Mouse (Mus musculus) lung, postnatal 0 days (tissue): ENCODE measurements around the gene Kif22. TPM values are rescaled to one million over a fixed set of nuclear protein-coding genes. Genes with fewer than 3 reads are reported as not detected.

ENCODE experiments used
- ATAC-seq: fragments of 200-750 bp; cut with Nextera tagmentation; 2 replicates; pipeline ENCODE4 v1.8.0; 2017; ENCODE audit warnings: moderate library complexity
- DNase-seq: peaks from one replicate; pipeline ENCODE4 v3.0.0-alpha.2; 2016; ENCODE audit warnings: low spot score
- H3K27ac ChIP-seq: fragments of 300-500 bp; sonication (generic); 2 replicates; pipeline ENCODE4 v1.5.1; 2014; ENCODE audit warnings: antibody characterized with exemption, mild to moderate bottlenecking, low read length, mixed read lengths
- H3K27me3 ChIP-seq: fragments of 300-500 bp; sonication (generic); replicated peaks from 2 replicates; pipeline ENCODE4 v1.6.1; 2014; ENCODE audit warnings: low read length, mixed read lengths; ENCODE audit not compliant: insufficient read depth
- H3K36me3 ChIP-seq: fragments of 300-500 bp; sonication (generic); 2 replicates; pipeline ENCODE4 v1.6.1; 2014; ENCODE audit warnings: low read length, mixed read lengths; ENCODE audit not compliant: insufficient read depth
- H3K4me1 ChIP-seq: fragments of 300-500 bp; sonication (generic); 2 replicates; pipeline ENCODE4 v1.6.1; 2014; ENCODE audit warnings: antibody characterized with exemption, low read depth, low read length, mixed read lengths; ENCODE audit not compliant: insufficient read depth
- H3K4me2 ChIP-seq: fragments of 300-500 bp; sonication (generic); replicated peaks from 2 replicates; pipeline ENCODE4 v1.6.1; 2014; ENCODE audit warnings: low read depth, mild to moderate bottlenecking, low read length, moderate library complexity, mixed read lengths
- H3K4me3 ChIP-seq: fragments of 300-500 bp; sonication (generic); 2 replicates; pipeline ENCODE4 v1.5.1; 2014; ENCODE audit warnings: low read depth, low read length
- H3K9ac ChIP-seq: fragments of 300-500 bp; sonication (generic); replicated peaks from 2 replicates; pipeline ENCODE4 v1.6.1; 2014; ENCODE audit warnings: low read depth, mild to moderate bottlenecking
- H3K9me3 ChIP-seq: fragments of 300-500 bp; sonication (generic); 2 replicates; pipeline ENCODE4 v1.6.1; 2016; ENCODE audit warnings: low read length, mixed read lengths
- CTCF ChIP-seq: IDR thresholded peaks from 2 replicates; pipeline ENCODE4 v1.5.1; 2016; ENCODE audit warnings: antibody characterized with exemption, mild to moderate bottlenecking
- EP300 ChIP-seq: IDR thresholded peaks from 2 replicates; pipeline ENCODE4 v1.6.1; 2016; ENCODE audit warnings: antibody characterized with exemption, mild to moderate bottlenecking, control low read depth
- WGBS: fragments of 180-500 bp; shearing (Covaris S2); extraction: QIAGEN DNeasy Blood & Tissue Kit; methylation state at CpG from one replicate; pipeline ENCODE4 v1.1.7; 2014; 5-methylcytosine and 5-hydroxymethylcytosine counted together
- polyA plus RNA-seq: library from polyadenylated mRNA; unstranded; fragments of >200 nt; fragmentation: Nextera tagmentation; extraction: Ambion mirVana; gene quantifications from 2 replicates; pipeline ENCODE4 v1.2.1, GENCODE M21; 2015

Kif22 gene
- polyA plus RNA-seq, 1 experiment from 2014 or later = 7.0 TPM

GRCm38 (mm10) chr7:127017950-127018345 lies 24.3 kb downstream of the Kif22 start:
- Histone ChIP-seq H3K4me1 (peaks cover 9% of the 10 kb centered on the region; the same call in 1 of the 2 replicates), H3K27ac (peak overlapping the region; percentile 3; the same call in 1 of the 2 replicates), H3K4me2 (no peak overlapping the region), H3K27me3 (no peaks in the 10 kb centered on the region), H3K9ac (no peak overlapping the region), H3K4me3 (no peak overlapping the region), H3K36me3 (no peaks in the 10 kb centered on the region; the same call in 1 of the 2 replicates), H3K9me3 (no peaks in the 10 kb centered on the region)
- DNase-seq (no peak), ATAC-seq (no peak)
- TF ChIP-seq EP300 (no peak), CTCF (no peak)
- WGBS = 31% methylated on average over 6 of the region's 6 CpGs

- Histone ChIP-seq H3K4me1 (peaks cover 9% of the 10 kb centered on the region; the same call in 1 of the 2 replicates), H3K4me3 (peak within 1 kb of the TSS; percentile 62), H3K27ac (peak within 1 kb of the TSS; percentile 92), H3K36me3 (no peaks in the 10 kb centered on the region), H3K9me3 (no peaks in the 10 kb centered on the region), H3K9ac (peak within 1 kb of the TSS; percentile 62), H3K4me2 (peak within 1 kb of the TSS; percentile 88), H3K27me3 (no peaks in the 10 kb centered on the region)
- ATAC-seq (peak; percentile 85), DNase-seq (peak; percentile 100)
- 1% methylated on average over 39 of the region's 39 CpGs for WGBS
- TF ChIP-seq CTCF (peak; percentile 82), EP300 (no peak)
Measured at GRCm38 (mm10) chr7:127016971-127017949, 25.0 kb downstream of the Kif22 start, which contains the start of gene Pagr1a. Gene Pagr1a, minus strand, starts transcription at chr7:127017352.

GRCm38 (mm10) chr7:127016486-127016938 lies 25.8 kb downstream of the Kif22 start:
- peak overlapping the region; percentile 62 for H3K9ac ChIP-seq
- peak overlapping the region; percentile 92 for H3K27ac ChIP-seq
- no peaks in the 10 kb centered on the region for H3K27me3 ChIP-seq
- DNase-seq = peak; percentile 72
- TF ChIP-seq CTCF = no peak
- no peak for TF ChIP-seq EP300
- peak overlapping the region; percentile 88 for H3K4me2 ChIP-seq
- under 1% methylated on average over 21 of the region's 22 CpGs for WGBS
- peaks cover 7% of the 10 kb centered on the region; the same call in 1 of the 2 replicates for H3K4me1 ChIP-seq
- ATAC-seq = peak; percentile 49
- H3K36me3 ChIP-seq = no peaks in the 10 kb centered on the region
- H3K9me3 ChIP-seq = no peaks in the 10 kb centered on the region
- H3K4me3 ChIP-seq = peak overlapping the region; percentile 62

GRCm38 (mm10) chr7:127016481-127016485 lies 26.0 kb downstream of the Kif22 start, which contains the start of gene Pagr1b:
Gene Pagr1b, minus strand, starts transcription at chr7:127016484.
- Histone ChIP-seq H3K9ac (peak within 1 kb of the TSS; percentile 62), H3K27me3 (no peaks in the 10 kb centered on the region), H3K4me3 (peak within 1 kb of the TSS; percentile 62), H3K4me1 (peaks cover 5% of the 10 kb centered on the region; the same call in 1 of the 2 replicates), H3K4me2 (peak within 1 kb of the TSS; percentile 88), H3K27ac (peak within 1 kb of the TSS; percentile 92), H3K9me3 (no peaks in the 10 kb centered on the region), H3K36me3 (no peaks in the 10 kb centered on the region)
- DNase-seq (no peak), ATAC-seq (no peak)
- no peak for TF ChIP-seq CTCF
- no peak for TF ChIP-seq EP300

- WGBS = 4% methylated on average over 10 of the region's 10 CpGs
- Histone ChIP-seq H3K4me2 (peak overlapping the region; percentile 88), H3K36me3 (no peaks in the 10 kb centered on the region), H3K27ac (peak overlapping the region; percentile 92), H3K9me3 (no peaks in the 10 kb centered on the region), H3K4me3 (peak overlapping the region; percentile 62), H3K9ac (peak overlapping the region; percentile 62), H3K4me1 (peaks cover 4% of the 10 kb centered on the region; the same call in 1 of the 2 replicates), H3K27me3 (no peaks in the 10 kb centered on the region)
- ATAC-seq = peak; percentile 8; the same call in 1 of the 2 replicates
- peak; percentile 65 for DNase-seq
- TF ChIP-seq EP300 (no peak), CTCF (no peak)
Measured at GRCm38 (mm10) chr7:127016081-127016480, 26.2 kb downstream of the Kif22 start.

- no peaks in the 10 kb centered on the region for H3K36me3 ChIP-seq
- TF ChIP-seq EP300 = no peak
- TF ChIP-seq CTCF = no peak
- DNase-seq (no peak), ATAC-seq (no peak)
- no peak overlapping the region for H3K4me3 ChIP-seq
- H3K27me3 ChIP-seq = no peaks in the 10 kb centered on the region
- H3K27ac ChIP-seq = 0 out of 2 replicates have a peak overlapping the region, but pooled peaks have one; percentile 38
- no peaks in the 10 kb centered on the region for H3K9me3 ChIP-seq
- H3K4me1 ChIP-seq = peaks cover 4% of the 10 kb centered on the region; the same call in 1 of the 2 replicates
- WGBS = 93% methylated on average over 12 of the region's 12 CpGs
- no peak overlapping the region for H3K9ac ChIP-seq
- H3K4me2 ChIP-seq = no peak overlapping the region
Measured at GRCm38 (mm10) chr7:127014993-127015392, 27.3 kb downstream of the Kif22 start.
